Mouse (Mus musculus) CD4-positive helper T cell, adult 2 months (primary cell): ENCODE results near the gene Vmn1r160.
"Not testable (repeated sequence)": the region's sequence is repeated elsewhere in the genome, so short reads cannot be mapped to it uniquely, and the experiment has no call there.

Experiments
- DNase-seq: peaks from one replicate; pipeline ENCODE4 v3.0.0-alpha.2; 2012; ENCODE audit warnings: low read depth, missing footprints, low spot score

The Vmn1r160 gene

DNA sequence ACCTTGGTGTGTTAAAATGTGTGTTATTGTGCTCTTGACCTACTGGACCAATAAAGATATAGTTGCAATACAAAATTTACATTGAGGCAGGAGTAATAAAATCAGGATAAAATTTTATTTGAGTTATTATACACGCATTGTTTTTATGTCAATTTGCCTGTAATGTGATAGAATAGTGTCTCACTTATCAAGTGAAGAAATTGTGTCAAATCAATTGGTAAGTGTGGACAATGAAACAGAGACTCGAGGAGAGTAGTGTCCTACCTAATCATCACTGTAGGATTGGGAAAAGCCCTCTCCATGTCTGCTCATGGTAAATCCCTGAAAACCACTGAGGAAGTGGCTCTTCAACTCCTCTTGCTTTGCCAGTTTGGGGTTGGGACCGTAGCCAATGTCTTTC is at the start of gene Vmn1r160:
TSS of gene Vmn1r160 (plus strand) at position 301 of the 400 bp plus-strand sequence.
- not testable (repeated sequence) for DNase-seq

DNA sequence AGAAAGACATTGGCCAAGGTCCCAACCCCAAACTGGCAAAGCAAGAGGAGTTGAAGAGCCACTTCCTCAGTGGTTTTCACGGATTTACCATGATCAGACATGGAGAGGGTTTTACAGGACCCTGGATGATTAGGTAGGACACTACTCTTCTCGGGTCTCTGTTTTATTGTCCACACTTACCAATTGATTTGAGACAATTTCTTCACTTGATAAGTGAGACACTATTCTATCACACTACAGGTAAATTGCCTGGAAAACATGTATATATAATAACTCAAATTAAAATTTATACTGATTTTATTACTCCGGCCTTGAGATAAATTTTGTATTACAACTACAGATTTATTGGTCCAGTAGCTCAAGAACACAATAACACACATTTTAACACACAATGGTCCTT is 27.5 kb upstream of the Vmn1r160 start, which contains the start of gene Vmn1r159:
TSS of gene Vmn1r159 (minus strand) at position 101 of the 400 bp plus-strand sequence.
- DNase-seq, result not testable (repeated sequence)
